Mouse (Mus musculus) cerebellum, adult 11-12 months (tissue): ENCODE data around the gene Adgre5.

ENCODE experiments used
- DNase-seq: peaks from one replicate; pipeline ENCODE4 v3.0.0; 2022

Adgre5 gene

DNA sequence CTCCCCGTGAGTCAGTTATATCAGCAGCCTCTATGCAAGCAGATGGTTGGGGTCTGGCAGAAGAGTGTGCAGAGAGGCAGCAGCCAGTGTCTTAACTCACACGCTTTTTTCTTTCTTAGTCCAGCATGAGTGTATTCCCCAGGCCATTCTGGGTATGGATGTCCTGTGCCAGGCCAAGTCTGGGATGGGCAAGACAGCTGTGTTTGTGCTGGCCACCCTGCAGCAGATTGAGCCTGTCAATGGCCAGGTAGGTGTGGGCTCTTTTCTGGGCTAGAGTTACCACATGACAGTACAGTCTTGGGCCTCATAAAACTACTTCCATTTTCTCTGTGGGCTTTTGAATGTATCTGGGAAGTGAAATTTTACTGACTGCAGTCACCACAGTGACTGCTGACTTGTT lies 21.4 kb downstream of the Adgre5 start:
- no peak for DNase-seq

DNA sequence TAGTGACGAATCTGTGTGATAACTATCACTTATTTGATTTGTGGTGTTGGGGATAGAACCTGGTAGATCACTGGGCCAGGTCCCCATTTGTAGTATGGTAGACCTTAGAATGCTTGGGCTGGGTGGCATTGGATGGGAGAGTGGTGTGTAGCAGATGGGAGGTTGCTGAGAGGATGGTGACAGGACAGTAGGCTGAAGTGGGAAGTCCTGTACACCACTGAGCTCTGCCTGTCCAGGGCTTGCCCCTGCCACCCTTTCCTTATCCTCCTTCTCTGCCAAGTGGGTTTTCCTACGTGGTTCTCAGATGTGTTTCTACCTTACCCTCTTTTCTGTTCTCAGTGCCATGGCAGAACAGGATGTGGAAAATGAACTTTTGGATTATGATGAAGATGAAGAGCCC lies 22.1 kb downstream of the Adgre5 start:
- DNase-seq: no peak

GRCm38 (mm10) chr8:83716563-83716962 lies 24.6 kb downstream of the Adgre5 start:
- DNase-seq: no peak

GRCm38 (mm10) chr8:83715771-83716170 lies 25.4 kb downstream of the Adgre5 start:
- DNase-seq: peak; percentile 31

DNA sequence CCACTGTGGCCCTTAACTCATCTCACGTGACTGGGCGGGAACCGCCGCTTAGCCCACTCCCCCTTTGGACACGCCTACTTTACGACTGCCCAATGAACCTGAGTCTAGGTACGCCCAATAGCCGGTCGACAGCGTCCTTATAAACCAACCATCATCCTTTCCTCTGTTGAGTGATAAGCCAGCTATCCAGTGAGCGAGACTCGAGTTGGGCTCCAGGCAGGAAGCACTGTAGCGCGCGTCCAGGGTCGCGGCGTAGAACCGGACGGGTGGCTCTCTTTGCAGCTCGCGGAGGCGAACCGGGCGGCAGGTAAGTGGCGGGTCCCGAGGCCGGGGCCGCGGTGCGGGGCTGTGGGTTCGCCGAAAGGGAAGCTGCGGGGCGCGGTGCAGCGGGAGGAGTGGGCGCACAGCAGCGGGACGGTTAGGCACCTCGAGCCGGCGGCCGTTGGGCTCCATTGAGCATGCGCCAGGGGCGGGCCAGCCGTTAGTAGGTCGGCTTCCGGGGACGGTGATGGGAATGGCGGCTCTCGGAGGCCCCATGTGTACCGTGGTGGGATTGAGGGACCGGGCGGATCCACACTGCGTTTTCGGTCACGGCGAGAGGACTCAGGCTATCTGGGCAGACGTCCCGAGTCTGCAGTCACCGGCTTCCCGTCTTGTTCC lies 26.0 kb downstream of the Adgre5 start, which contains the start of gene Ddx39:
Ddx39 (plus strand) TSS at position 147 of the 660 bp plus-strand sequence.
- DNase-seq: peak; percentile 97

DNA sequence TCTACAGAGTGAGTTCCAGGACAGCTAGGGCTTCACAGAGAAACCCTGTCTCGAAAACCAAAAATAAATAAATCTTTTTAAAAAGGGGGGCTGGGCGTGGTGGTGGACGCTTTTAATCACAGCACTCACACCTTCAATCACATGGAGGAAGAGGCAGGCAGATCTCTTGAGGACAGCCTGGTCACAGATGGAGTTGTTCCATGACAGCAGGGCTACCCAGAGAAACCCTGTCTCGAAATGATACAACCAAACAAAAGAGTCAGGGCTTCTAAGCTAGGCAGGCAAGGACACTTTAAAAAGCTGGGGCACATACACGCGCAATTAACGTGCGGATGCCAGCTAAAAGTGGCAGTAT lies 26.5 kb downstream of the Adgre5 start:
- no peak for DNase-seq

DNA sequence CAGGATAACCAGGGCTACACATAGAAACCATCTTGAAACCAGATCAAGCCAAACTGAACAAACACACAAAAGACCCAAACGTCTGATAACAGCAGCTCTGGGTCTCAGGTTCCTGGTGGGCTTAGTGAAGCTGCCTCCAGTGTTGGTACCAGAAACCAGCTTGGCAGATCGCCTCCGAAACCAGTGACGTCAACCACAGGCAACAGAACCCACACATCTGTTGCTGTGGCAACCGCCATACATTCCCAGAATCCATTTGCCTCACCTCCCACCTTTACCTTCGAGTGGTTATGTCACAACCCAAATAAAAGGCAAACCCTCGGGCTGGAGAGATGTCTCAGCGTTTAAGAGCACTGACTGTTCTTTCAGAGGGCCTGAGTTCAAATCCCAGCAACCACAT lies 33.6 kb downstream of the Adgre5 start:
- no peak for DNase-seq

GRCm38 (mm10) chr8:83706411-83706810 lies 34.7 kb downstream of the Adgre5 start:
- DNase-seq: no peak

GRCm38 (mm10) chr8:83703426-83703825 lies 37.7 kb downstream of the Adgre5 start:
- no peak for DNase-seq

- no peak for DNase-seq
Measured at GRCm38 (mm10) chr8:83700423-83701085, 40.6 kb downstream of the Adgre5 start.

GRCm38 (mm10) chr8:83699566-83699965 lies 41.6 kb downstream of the Adgre5 start:
- DNase-seq: no peak

DNA sequence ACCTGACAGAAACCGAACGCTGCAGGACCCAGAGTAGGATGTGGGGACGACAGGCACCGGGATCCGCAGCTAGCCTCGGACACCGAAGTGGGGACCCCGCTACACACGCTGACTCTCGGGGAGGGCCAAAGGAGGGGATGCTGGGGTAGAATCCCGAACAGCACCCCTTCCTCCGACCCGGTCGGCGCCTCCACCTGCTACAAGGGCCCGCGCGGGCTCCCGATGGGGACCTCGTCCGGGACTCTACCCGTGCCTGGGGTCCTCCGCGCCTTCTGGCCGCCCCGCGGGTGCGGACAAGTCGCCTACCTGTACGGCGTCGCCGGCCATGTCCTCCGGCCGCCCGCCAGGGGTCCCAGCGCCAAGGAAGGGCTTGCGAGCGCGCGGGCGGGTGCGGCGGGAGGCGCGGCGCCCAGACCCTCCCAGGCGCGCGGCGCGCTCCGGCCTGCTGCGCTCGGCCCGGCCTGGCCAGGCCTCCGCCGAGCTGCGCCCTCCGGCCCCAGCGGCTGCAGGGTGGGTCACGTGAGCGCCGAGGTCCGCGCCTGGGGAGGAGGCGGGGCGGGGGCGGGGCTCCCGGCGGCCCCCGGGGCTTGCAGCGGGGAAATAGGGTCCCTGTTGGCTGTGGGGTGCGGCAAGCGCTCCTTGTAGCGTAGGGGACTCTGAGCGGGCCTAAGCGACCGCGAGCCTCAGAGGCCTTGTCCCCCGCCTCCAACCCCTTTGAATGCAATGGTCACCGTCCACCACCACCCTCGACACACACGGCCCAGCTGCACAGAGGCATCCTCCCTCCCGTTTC lies 42.3 kb downstream of the Adgre5 start, which contains the start of gene Pkn1:
Pkn1 (minus strand) TSS at position 519 of the 793 bp plus-strand sequence.
- DNase-seq: peak; percentile 77

DNA sequence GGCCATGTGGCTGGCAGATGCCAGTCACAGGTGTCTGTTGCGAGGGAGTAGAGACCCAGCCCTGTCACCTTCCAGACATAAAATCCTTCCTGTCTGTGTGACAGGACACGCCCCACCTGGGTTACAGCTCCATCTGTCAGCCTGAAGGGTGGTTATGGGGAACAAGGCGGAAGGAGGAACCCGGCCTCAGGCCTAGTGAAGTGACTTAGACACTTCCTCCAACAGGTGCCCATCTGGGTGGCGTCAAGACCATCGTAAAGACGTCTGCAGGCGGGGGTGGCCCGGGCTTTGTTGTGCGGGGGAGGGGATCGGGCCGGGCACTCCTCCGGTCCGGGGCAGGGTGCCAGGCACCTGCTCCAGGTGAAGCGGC lies 42.9 kb downstream of the Adgre5 start:
- DNase-seq: peak; percentile 75

DNA sequence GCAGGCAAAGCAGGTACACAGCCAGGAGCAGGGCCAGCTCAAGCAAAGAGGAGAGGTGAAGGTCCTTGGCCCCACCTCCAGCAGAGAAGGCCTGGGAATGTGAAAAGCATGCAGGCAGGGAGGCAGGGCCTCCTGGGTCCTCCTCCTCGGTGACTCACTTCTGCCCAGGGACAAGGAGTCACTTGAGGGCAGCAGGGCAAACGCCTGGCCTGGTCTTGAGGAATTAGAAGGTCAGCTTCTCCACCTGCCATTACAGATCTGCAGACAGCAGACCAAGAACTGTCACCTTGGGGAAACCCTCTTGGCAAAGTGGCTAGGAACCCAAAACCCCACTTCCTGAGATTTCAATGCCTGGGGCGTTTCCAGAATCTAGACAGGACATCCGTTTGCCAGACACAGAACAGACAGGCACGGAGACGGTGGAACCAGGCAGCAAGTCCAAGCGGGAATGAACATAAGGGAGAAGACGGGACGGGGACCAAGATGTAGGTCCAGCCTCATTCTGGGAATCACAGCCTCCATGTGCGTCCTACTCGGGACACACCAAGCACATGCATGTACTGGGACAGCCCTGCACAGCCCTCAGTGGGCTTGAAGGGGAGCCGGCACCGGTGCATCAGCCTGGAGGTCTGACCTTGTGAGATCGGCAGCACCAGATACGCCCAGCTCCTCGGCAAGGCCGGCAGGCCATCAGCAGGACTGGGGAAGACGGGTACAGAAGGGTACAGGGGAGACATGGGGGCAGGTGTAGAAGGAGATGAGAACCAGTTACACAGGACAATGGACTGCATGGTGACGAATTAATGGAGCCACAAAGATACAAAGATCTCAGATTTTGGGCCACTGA lies 43.5 kb downstream of the Adgre5 start:
- DNase-seq: peak; percentile 36

- no peak for DNase-seq
Measured at GRCm38 (mm10) chr8:83695351-83696106, 45.6 kb downstream of the Adgre5 start.

- no peak for DNase-seq
Measured at GRCm38 (mm10) chr8:83694369-83695160, 46.6 kb downstream of the Adgre5 start.

GRCm38 (mm10) chr8:83693609-83694236 lies 47.4 kb downstream of the Adgre5 start:
- no peak for DNase-seq

DNA sequence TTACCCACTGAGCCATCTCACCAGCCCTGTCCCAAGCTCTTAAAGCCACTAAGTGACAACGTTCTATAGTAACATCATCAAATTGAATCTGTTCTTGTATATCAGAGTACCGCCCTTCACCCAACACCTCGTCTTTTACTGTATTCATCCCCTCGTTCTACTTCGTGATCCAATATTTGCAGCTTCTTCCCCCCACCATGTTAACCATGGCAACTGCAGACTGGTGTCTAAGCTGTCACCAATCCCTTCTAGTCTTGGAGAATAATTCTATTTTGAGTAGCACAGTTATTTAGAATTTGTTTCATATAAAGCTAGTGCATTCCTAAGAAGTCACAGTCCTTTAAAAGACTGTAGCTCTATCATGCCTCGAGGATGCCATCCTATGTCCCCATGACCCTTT lies 51.9 kb downstream of the Adgre5 start:
- no peak for DNase-seq

GRCm38 (mm10) chr8:83684517-83684916 lies 56.6 kb downstream of the Adgre5 start:
- DNase-seq: no peak

DNA sequence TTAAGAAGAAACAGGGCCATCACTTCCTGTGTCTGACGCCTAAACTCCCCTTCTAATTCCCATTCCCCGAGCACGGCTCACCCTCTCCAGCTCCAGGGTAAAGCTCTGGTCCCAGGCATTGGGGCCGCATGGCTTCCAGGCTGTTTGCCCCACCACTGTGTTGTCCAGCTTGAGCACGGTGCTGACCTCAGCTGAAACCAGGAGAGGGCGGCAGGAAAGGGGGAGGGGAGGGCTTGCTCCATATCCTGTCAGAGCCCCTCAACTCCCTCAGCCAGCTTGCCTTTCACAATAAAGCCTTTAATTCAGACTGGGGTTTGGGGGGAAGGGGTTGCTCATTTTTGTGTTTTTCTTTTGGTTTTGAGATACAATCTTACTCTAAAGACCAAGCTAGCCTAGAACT lies 60.0 kb downstream of the Adgre5 start:
- no peak for DNase-seq

DNA sequence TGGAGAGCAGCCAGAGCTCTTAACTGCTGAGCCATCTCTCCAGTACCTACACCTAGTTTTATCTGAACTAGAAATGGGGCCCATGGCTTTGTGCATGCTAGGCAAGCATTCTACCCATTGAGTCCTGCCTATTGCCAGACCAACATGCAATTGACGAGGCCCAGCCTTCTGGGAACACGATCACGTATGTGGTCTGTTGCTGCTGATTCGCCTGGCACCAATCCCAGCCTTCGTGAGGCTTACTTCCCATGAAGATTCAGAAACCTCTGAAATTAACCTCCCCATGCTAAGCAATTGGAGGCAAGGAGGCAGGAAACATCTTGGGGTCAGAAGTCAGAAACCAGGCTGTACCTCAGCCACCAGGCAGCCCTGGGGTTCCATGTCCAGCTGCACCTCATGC lies 60.5 kb downstream of the Adgre5 start:
- no peak for DNase-seq
